Mouse (Mus musculus) CH12.LX (cell line): ENCODE data around the gene Swi5. TPM values are rescaled to one million over a fixed set of nuclear protein-coding genes. Genes with fewer than 3 reads are reported as not detected.

Experiments used
- DNase-seq: peaks from one replicate; pipeline ENCODE4 v3.0.0-alpha.2; 2013; ENCODE audit errors: extremely low read depth
- H3K27ac ChIP-seq: 2 replicates; pipeline ENCODE4 v1.5.1; 2012; ENCODE audit warnings: low read depth, mild to moderate bottlenecking, control low read depth, moderate library complexity; ENCODE audit not compliant: insufficient read depth
- H3K27me3 ChIP-seq: replicated peaks from 2 replicates; pipeline ENCODE3; 2012; ENCODE audit warnings: inconsistent platforms
- H3K36me3 ChIP-seq, 2 experiments: replicated peaks in 1 of 2; 2 replicates each; pipeline versions ENCODE3 to v1.6.1; 2012; ENCODE audit warnings: inconsistent platforms in 1 of 2, low read length in 1 of 2, mild to moderate bottlenecking in 1 of 2, mixed read lengths in 1 of 2, moderate library complexity in 1 of 2; ENCODE audit not compliant: control insufficient read depth in 1 of 2, insufficient read depth in 1 of 2
- H3K4me1 ChIP-seq, 2 experiments: 2 replicates each; pipeline ENCODE4 v1.6.1; 2012; ENCODE audit warnings: inconsistent platforms in 1 of 2, moderate library complexity in 1 of 2; ENCODE audit not compliant: insufficient read depth in 2 of 2, control insufficient read depth in 1 of 2
- H3K4me2 ChIP-seq: 2 replicates; pipeline ENCODE4 v1.6.1; 2012; ENCODE audit warnings: low read depth, mild to moderate bottlenecking, control low read depth; ENCODE audit not compliant: poor library complexity, insufficient read depth, severe bottlenecking
- H3K4me3 ChIP-seq, 3 experiments: fragments of 150-350 bp in 1 of 3; sonication (generic) in 1 of 3; replicated peaks in 1 of 3; 2 replicates each; pipeline versions ENCODE3 to v1.5.1; 2011 to 2012; ENCODE audit warnings: low read depth in 2 of 3, low read length in 2 of 3, mild to moderate bottlenecking in 2 of 3, moderate library complexity in 2 of 3, control low read depth in 1 of 3, improper control_type of control experiment in 1 of 3, inconsistent platforms in 1 of 3, mixed read lengths in 1 of 3; ENCODE audit not compliant: poor library complexity in 1 of 3
- H3K79me2 ChIP-seq: replicated peaks from 2 replicates; pipeline ENCODE4 v1.6.1; 2012; ENCODE audit warnings: mild to moderate bottlenecking, moderate library complexity; ENCODE audit not compliant: control insufficient read depth, poor library complexity, insufficient read depth, severe bottlenecking; ENCODE audit errors: extremely low read depth
- H3K9ac ChIP-seq: 2 replicates; pipeline ENCODE4 v1.6.1; 2012; ENCODE audit warnings: low read depth, mild to moderate bottlenecking, control low read depth, moderate library complexity; ENCODE audit not compliant: insufficient read depth
- H3K9me3 ChIP-seq: replicated peaks from 2 replicates; pipeline ENCODE3; 2012; ENCODE audit warnings: low read length, inconsistent platforms, mixed read lengths
- CHD1 ChIP-seq: IDR thresholded peaks from 2 replicates; pipeline ENCODE4 v1.6.1; 2012; ENCODE audit warnings: low read depth, low read length, improper control_type of control experiment, inconsistent platforms
- CHD2 ChIP-seq: IDR thresholded peaks from 2 replicates; pipeline ENCODE4 v1.6.1; 2011; ENCODE audit warnings: low read length, improper control_type of control experiment
- CTCF ChIP-seq, 2 experiments: IDR thresholded peaks in 1 of 2; conservative IDR thresholded peaks in 1 of 2; 2 replicates each; pipeline ENCODE4 v1.5.1; 2011 to 2012; ENCODE audit warnings: low read depth in 2 of 2, low read length in 2 of 2, improper control_type of control experiment in 1 of 2, inconsistent platforms in 1 of 2, mild to moderate bottlenecking in 1 of 2, moderate library complexity in 1 of 2
- E2F4 ChIP-seq: IDR thresholded peaks from 2 replicates; pipeline ENCODE4 v1.6.1; 2011; ENCODE audit warnings: low read depth, low read length, improper control_type of control experiment; ENCODE audit not compliant: insufficient replicate concordance
- EP300 ChIP-seq: IDR thresholded peaks from 2 replicates; pipeline ENCODE4 v1.6.1; 2011; ENCODE audit warnings: low read length, improper control_type of control experiment
- ETS1 ChIP-seq: conservative IDR thresholded peaks from 2 replicates; pipeline ENCODE4 v1.6.1; 2012; ENCODE audit warnings: low read depth, mild to moderate bottlenecking, inconsistent platforms, low read length, improper control_type of control experiment, moderate library complexity
- HCFC1 ChIP-seq: IDR thresholded peaks from 2 replicates; pipeline ENCODE4 v1.6.1; 2012; ENCODE audit warnings: low read depth, mild to moderate bottlenecking, inconsistent platforms, low read length, improper control_type of control experiment
- IRF4 ChIP-seq: IDR thresholded peaks from 2 replicates; pipeline ENCODE4 v1.6.1; 2014; ENCODE audit warnings: low read depth, mild to moderate bottlenecking, inconsistent platforms, low read length, improper control_type of control experiment
- JUN ChIP-seq: IDR thresholded peaks from 2 replicates; pipeline ENCODE4 v1.6.1; 2011; ENCODE audit warnings: low read depth, mild to moderate bottlenecking, low read length, improper control_type of control experiment, moderate library complexity; ENCODE audit not compliant: insufficient read depth
- KAT2A ChIP-seq: IDR thresholded peaks from 2 replicates; pipeline ENCODE4 v1.6.1; 2012; ENCODE audit warnings: low read length, improper control_type of control experiment, inconsistent platforms; ENCODE audit not compliant: insufficient replicate concordance
- MAFK ChIP-seq: IDR thresholded peaks from 2 replicates; pipeline ENCODE4 v1.6.1; 2011; ENCODE audit warnings: low read length, improper control_type of control experiment; ENCODE audit not compliant: insufficient replicate concordance
- MAX ChIP-seq: IDR thresholded peaks from 2 replicates; pipeline ENCODE4 v1.6.1; 2011; ENCODE audit warnings: low read length, improper control_type of control experiment
- MAZ ChIP-seq: IDR thresholded peaks from 2 replicates; pipeline ENCODE4 v1.6.1; 2012; ENCODE audit warnings: low read depth, mild to moderate bottlenecking, inconsistent platforms, low read length, improper control_type of control experiment, moderate library complexity
- MEF2A ChIP-seq: IDR thresholded peaks from 2 replicates; pipeline ENCODE4 v1.6.1; 2014; ENCODE audit warnings: low read depth, mild to moderate bottlenecking, inconsistent platforms, low read length, improper control_type of control experiment, borderline replicate concordance
- POLR2A ChIP-seq: IDR thresholded peaks from 2 replicates; pipeline ENCODE4 v1.6.1; 2011; ENCODE audit warnings: low read depth, mild to moderate bottlenecking, improper control_type of control experiment, low read length
- POLR2AphosphoS2 ChIP-seq: IDR thresholded peaks from 2 replicates; pipeline ENCODE4 v1.6.1; 2011; ENCODE audit warnings: low read depth, low read length, improper control_type of control experiment
- RAD21 ChIP-seq: IDR thresholded peaks from 2 replicates; pipeline ENCODE4 v1.6.1; 2011; ENCODE audit warnings: low read depth, mild to moderate bottlenecking, low read length, improper control_type of control experiment, moderate library complexity
- RCOR1 ChIP-seq: conservative IDR thresholded peaks from 2 replicates; pipeline ENCODE4 v1.6.1; 2012; ENCODE audit warnings: low read depth, mild to moderate bottlenecking, inconsistent platforms, low read length, improper control_type of control experiment
- SIN3A ChIP-seq: IDR thresholded peaks from 2 replicates; pipeline ENCODE4 v1.6.1; 2012; ENCODE audit warnings: low read length, improper control_type of control experiment, inconsistent platforms
- SMC3 ChIP-seq: IDR thresholded peaks from 2 replicates; pipeline ENCODE4 v1.6.1; 2011; ENCODE audit warnings: low read depth, low read length, improper control_type of control experiment
- UBTF ChIP-seq: IDR thresholded peaks from 2 replicates; pipeline ENCODE4 v1.6.1; 2012; ENCODE audit warnings: low read depth, mild to moderate bottlenecking, inconsistent platforms, low read length, improper control_type of control experiment, moderate library complexity
- USF1 ChIP-seq: IDR thresholded peaks from 2 replicates; pipeline ENCODE4 v1.6.1; 2014; ENCODE audit warnings: low read depth, mild to moderate bottlenecking, inconsistent platforms, low read length, improper control_type of control experiment
- ZC3H11A ChIP-seq: IDR thresholded peaks from 2 replicates; pipeline ENCODE4 v1.6.1; 2012; ENCODE audit warnings: low read depth, mild to moderate bottlenecking, inconsistent platforms, low read length, improper control_type of control experiment
- ZKSCAN1 ChIP-seq: IDR thresholded peaks from 2 replicates; pipeline ENCODE4 v1.6.1; 2012; ENCODE audit warnings: low read depth, inconsistent platforms, low read length, improper control_type of control experiment, borderline replicate concordance
- ZNF384 ChIP-seq: IDR thresholded peaks from 2 replicates; pipeline ENCODE4 v1.6.1; 2012; ENCODE audit warnings: low read depth, low read length, improper control_type of control experiment, inconsistent platforms
- dilution Hi-C: fragments of 300-500 bp; cut with MboI; formaldehyde crosslinking; loops from 2 replicates; pipeline ENCODE4 v1.14.3; 2020; ENCODE audit warnings: low sequenced_read_pairs; ENCODE audit not compliant: extremely low pct_unique_long_range_greater_than_20kb, extremely low pct_ligation_motif_present
- in situ Hi-C: fragments of 300-500 bp; cut with MboI; formaldehyde crosslinking; loops from 3 replicates; pipeline ENCODE4 v1.14.3; 2019; ENCODE audit warnings: low sequenced_read_pairs, low pct_ligation_motif_present, low pct_unique_long_range_greater_than_20kb, mixed read lengths
- polyA plus RNA-seq: library from polyadenylated mRNA; unstranded; fragments of >175 nt; gene quantifications from 2 replicates; pipeline ENCODE4 v1.2.1, GENCODE M21; 2012; ENCODE audit warnings: low read depth; ENCODE audit not compliant: insufficient read length
- total RNA-seq, 2 experiments: library from RNA; depleted of rRNA; stranded (reverse); fragments of 300-350 nt in 1 of 2; fragments of >200 nt in 1 of 2; gene quantifications; 2 replicates each; pipeline ENCODE4 v1.2.3; 2012 to 2014

Gene Swi5
- total and polyA plus RNA-seq, 3 experiments, result 295 to 437 (median 344) TPM

GRCm38 (mm10) chr2:32335888-32336287 lies 48.0 kb upstream of the Swi5 start:
- peaks cover 7% of the 10 kb centered on the region for H3K9me3 ChIP-seq
- H3K36me3 ChIP-seq, result no peaks in the 10 kb centered on the region
- H3K9ac ChIP-seq, result no peak overlapping the region
- no peak for TF ChIP-seq E2F4
- no peak for TF ChIP-seq IRF4
- TF ChIP-seq MEF2A, result no peak
- TF ChIP-seq JUN, result no peak
- no peak for TF ChIP-seq POLR2AphosphoS2
- no peak for TF ChIP-seq MAFK
- no peak for TF ChIP-seq POLR2A
- no peak for TF ChIP-seq RAD21
- TF ChIP-seq MAZ, result no peak
- TF ChIP-seq KAT2A, result no peak
- TF ChIP-seq ZNF384, result no peak
- no peak for TF ChIP-seq SMC3
- no peak for TF ChIP-seq UBTF
- TF ChIP-seq ETS1, result no peak
- no peak for TF ChIP-seq CHD1
- no peak for TF ChIP-seq EP300
- no peak for TF ChIP-seq ZC3H11A
- no peaks in the 10 kb centered on the region for H3K4me1 ChIP-seq
- H3K79me2 ChIP-seq, result no peaks in the 10 kb centered on the region
- H3K4me2 ChIP-seq, result no peak overlapping the region
- no peak overlapping the region for H3K4me3 ChIP-seq
- dilution Hi-C loops, result no loop called here
- H3K27me3 ChIP-seq, result peaks cover 88% of the 10 kb centered on the region
- no peak for DNase-seq
- in situ Hi-C loops, result no loop called here
- no peak overlapping the region for H3K27ac ChIP-seq

GRCm38 (mm10) chr2:32332159-32332558 lies 44.3 kb upstream of the Swi5 start:
- TF ChIP-seq UBTF, result no peak
- no peak for TF ChIP-seq CHD2
- TF ChIP-seq RCOR1, result no peak
- TF ChIP-seq SIN3A, result no peak
- TF ChIP-seq JUN, result no peak
- TF ChIP-seq CTCF (conservative IDR thresholded peaks at IDR 0.05 in 1 of 2, IDR thresholded peaks at IDR 0.05 in 1 of 2; ENCODE audit: low read depth in 2 of 2, low read length in 2 of 2), result no peak
- TF ChIP-seq USF1, result no peak
- TF ChIP-seq MAX, result no peak
- no peak for TF ChIP-seq ZKSCAN1
- no peak for TF ChIP-seq ETS1
- TF ChIP-seq HCFC1, result no peak
- TF ChIP-seq POLR2AphosphoS2, result no peak
- TF ChIP-seq CHD1, result no peak
- no peak for TF ChIP-seq MEF2A
- no peak for TF ChIP-seq SMC3
- H3K36me3 ChIP-seq, result no peaks in the 10 kb centered on the region
- dilution Hi-C loops, result no loop called here
- H3K9me3 ChIP-seq, result no peaks in the 10 kb centered on the region
- H3K79me2 ChIP-seq, result no peaks in the 10 kb centered on the region
- in situ Hi-C loops, result no loop called here
- H3K27me3 ChIP-seq, result peaks cover 97% of the 10 kb centered on the region
- H3K4me3 ChIP-seq, result no peak overlapping the region
- no peak overlapping the region for H3K9ac ChIP-seq
- H3K4me2 ChIP-seq, result no peak overlapping the region
- no peaks in the 10 kb centered on the region for H3K4me1 ChIP-seq
- DNase-seq, result no peak
- H3K27ac ChIP-seq, result no peak overlapping the region
